Mouse (Mus musculus) heart, embryonic 14.5 days (tissue): ENCODE data around the gene Camk2b. TPM values are rescaled to one million over a fixed set of nuclear protein-coding genes. Genes with fewer than 3 reads are reported as not detected.

Experiments used
- ATAC-seq: fragments of 200-750 bp; cut with Nextera tagmentation; 2 replicates; pipeline ENCODE4 v1.8.0; 2017; ENCODE audit warnings: low read depth, moderate TSS enrichment; ENCODE audit not compliant: insufficient number of reproducible peaks, insufficient read depth, low FRiP score
- H3K27ac ChIP-seq, 2 experiments: fragments of 200-500 bp in 1 of 2; fragments of 300-500 bp in 1 of 2; sonication (generic) in 1 of 2; replicated peaks in 1 of 2; 2 replicates each; pipeline ENCODE4 v1.5.1; 2012 to 2014; ENCODE audit warnings: low read depth in 2 of 2, low read length in 2 of 2, control low read depth in 1 of 2, mild to moderate bottlenecking in 1 of 2, mixed read lengths in 1 of 2; ENCODE audit not compliant: control insufficient read depth in 1 of 2, insufficient read depth in 1 of 2
- H3K27me3 ChIP-seq: fragments of 300-500 bp; sonication (generic); 2 replicates; pipeline ENCODE4 v1.6.1; 2014; ENCODE audit warnings: mild to moderate bottlenecking, low read length, control low read depth; ENCODE audit not compliant: control insufficient read depth, insufficient read depth
- H3K36me3 ChIP-seq: fragments of 300-500 bp; sonication (generic); 2 replicates; pipeline ENCODE4 v1.6.1; 2014; ENCODE audit warnings: mild to moderate bottlenecking, control low read depth, low read length, mixed read lengths; ENCODE audit not compliant: control insufficient read depth, insufficient read depth
- H3K4me1 ChIP-seq, 2 experiments: fragments of 200-500 bp in 1 of 2; fragments of 300-500 bp in 1 of 2; sonication (generic) in 1 of 2; 2 replicates each; pipeline ENCODE4 v1.6.1; 2012 to 2014; ENCODE audit warnings: low read length in 2 of 2, control low read depth in 1 of 2, mixed read lengths in 1 of 2; ENCODE audit not compliant: control insufficient read depth in 2 of 2, insufficient read depth in 2 of 2
- H3K4me2 ChIP-seq: fragments of 300-500 bp; sonication (generic); 2 replicates; pipeline ENCODE4 v1.6.1; 2014; ENCODE audit warnings: mild to moderate bottlenecking, low read length
- H3K4me3 ChIP-seq, 2 experiments: fragments of 200-500 bp in 1 of 2; fragments of 300-500 bp in 1 of 2; sonication (generic) in 1 of 2; 2 replicates each; pipeline ENCODE4 v1.5.1; 2012 to 2014; ENCODE audit warnings: low read length in 2 of 2, mild to moderate bottlenecking in 2 of 2, control low read depth in 1 of 2, low read depth in 1 of 2, moderate library complexity in 1 of 2; ENCODE audit not compliant: control insufficient read depth in 1 of 2, insufficient read depth in 1 of 2
- H3K9ac ChIP-seq: fragments of 300-500 bp; sonication (generic); 2 replicates; pipeline ENCODE4 v1.6.1; 2014; ENCODE audit warnings: mild to moderate bottlenecking, low read length
- H3K9me3 ChIP-seq: fragments of 300-500 bp; sonication (generic); 2 replicates; pipeline ENCODE4 v1.6.1; 2016; ENCODE audit warnings: low read length, control low read depth; ENCODE audit not compliant: control insufficient read depth
- WGBS: fragments of 180-500 bp; shearing (Covaris S2); extraction: QIAGEN DNeasy Blood & Tissue Kit; methylation state at CpG from one replicate; pipeline ENCODE4 v1.1.7; 2014; 5-methylcytosine and 5-hydroxymethylcytosine counted together
- polyA plus RNA-seq: library from polyadenylated mRNA; unstranded; fragments of >200 nt; fragmentation: Nextera tagmentation; extraction: Ambion mirVana; gene quantifications from 2 replicates; pipeline ENCODE4 v1.2.1, GENCODE M21; 2014

Gene Camk2b
- polyA plus RNA-seq, 1 experiment from 2014 or later, result 2.5 TPM

GRCm38 (mm10) chr11:6033801-6034200 lies 32.4 kb downstream of the Camk2b start:
- no peak overlapping the region for H3K4me2 ChIP-seq
- no peak for ATAC-seq
- no peaks in the 10 kb centered on the region for H3K9me3 ChIP-seq
- no peaks in the 10 kb centered on the region for H3K27me3 ChIP-seq
- H3K4me1 ChIP-seq, result peaks cover 6 to 10% of the 10 kb centered on the region in 2 experiments; a peak in 3 of 4 replicates
- 79% methylated on average over 5 of the region's 5 CpGs for WGBS
- H3K36me3 ChIP-seq, result no peaks in the 10 kb centered on the region
- no peak overlapping the region for H3K4me3 ChIP-seq
- no peak overlapping the region for H3K9ac ChIP-seq
- H3K27ac ChIP-seq, result no peak overlapping the region

- Histone ChIP-seq H3K27me3 (no peaks in the 10 kb centered on the region), H3K27ac (no peak overlapping the region), H3K36me3 (no peaks in the 10 kb centered on the region), H3K4me2 (no peak overlapping the region), H3K4me3 (no peak overlapping the region), H3K4me1 (peaks cover 6 to 10% of the 10 kb centered on the region in 2 experiments; a peak in 3 of 4 replicates), H3K9ac (no peak overlapping the region), H3K9me3 (no peaks in the 10 kb centered on the region)
- ATAC-seq, result no peak
- WGBS, result 64% methylated on average over 3 of the region's 3 CpGs
These were observed 33.0 kb downstream of the Camk2b start for GRCm38 (mm10) chr11:6033147-6033546.

- 0 out of 2 replicates have a peak, but pooled peaks have one; percentile 29 for ATAC-seq
- WGBS, result 82% methylated on average over 6 of the region's 6 CpGs
- H3K27ac ChIP-seq, result no peak overlapping the region
These were observed 35.5 kb downstream of the Camk2b start for GRCm38 (mm10) chr11:6030650-6031049.

GRCm38 (mm10) chr11:6029790-6030189 lies 36.4 kb downstream of the Camk2b start:
- no peak overlapping the region for H3K9ac ChIP-seq
- H3K4me2 ChIP-seq, result no peak overlapping the region
- no peak for ATAC-seq
- no peak overlapping the region for H3K4me3 ChIP-seq
- H3K4me1 ChIP-seq, result peaks cover 6 to 10% of the 10 kb centered on the region in 2 experiments; a peak in 3 of 4 replicates
- H3K27ac ChIP-seq, result no peak overlapping the region
- no peaks in the 10 kb centered on the region for H3K36me3 ChIP-seq
- WGBS, result 81% methylated on average over 3 of the region's 3 CpGs
- H3K27me3 ChIP-seq, result no peaks in the 10 kb centered on the region
- H3K9me3 ChIP-seq, result no peaks in the 10 kb centered on the region

More at GRCm38 (mm10) chr11:6030650-6031049, 35.5 kb downstream of the Camk2b start:
- H3K4me2 ChIP-seq, result no peak overlapping the region
- H3K27me3 ChIP-seq, result no peaks in the 10 kb centered on the region
- no peaks in the 10 kb centered on the region for H3K36me3 ChIP-seq
- H3K9ac ChIP-seq, result no peak overlapping the region
- H3K4me3 ChIP-seq, result no peak overlapping the region
- H3K9me3 ChIP-seq, result no peaks in the 10 kb centered on the region
- H3K4me1 ChIP-seq, result peaks cover 6 to 10% of the 10 kb centered on the region in 2 experiments; a peak in 3 of 4 replicates

- no peaks in the 10 kb centered on the region for H3K27me3 ChIP-seq
- WGBS, result 75% methylated on average over 7 of the region's 7 CpGs
- no peaks in the 10 kb centered on the region for H3K9me3 ChIP-seq
- H3K9ac ChIP-seq, result no peak overlapping the region
- H3K4me1 ChIP-seq, result peaks cover 6 to 10% of the 10 kb centered on the region in 2 experiments; a peak in 3 of 4 replicates
- no peak overlapping the region for H3K4me2 ChIP-seq
- ATAC-seq, result no peak
- no peak overlapping the region for H3K27ac ChIP-seq
- H3K4me3 ChIP-seq, result no peak overlapping the region
- H3K36me3 ChIP-seq, result no peaks in the 10 kb centered on the region
These were observed 37.3 kb downstream of the Camk2b start for GRCm38 (mm10) chr11:6028911-6029310.

- H3K9me3 ChIP-seq, result no peaks in the 10 kb centered on the region
- H3K36me3 ChIP-seq, result no peaks in the 10 kb centered on the region
- H3K4me2 ChIP-seq, result no peak overlapping the region
- H3K4me3 ChIP-seq, result no peak overlapping the region
- no peaks in the 10 kb centered on the region for H3K27me3 ChIP-seq
- H3K27ac ChIP-seq, result no peak overlapping the region
- no peak overlapping the region for H3K9ac ChIP-seq
- WGBS, result 72% methylated on average over 1 of the region's 1 CpGs
- ATAC-seq, result no peak
- peaks cover 3 to 10% of the 10 kb centered on the region in 2 experiments; a peak in 3 of 4 replicates for H3K4me1 ChIP-seq
These were observed 39.8 kb downstream of the Camk2b start for GRCm38 (mm10) chr11:6026361-6026760.

GRCm38 (mm10) chr11:6024923-6025652 lies 41.1 kb downstream of the Camk2b start:
- Histone ChIP-seq H3K27me3 (no peaks in the 10 kb centered on the region), H3K27ac (no peak overlapping the region), H3K9me3 (no peaks in the 10 kb centered on the region), H3K4me1 (peaks cover 0 to 3% of the 10 kb centered on the region in 2 experiments; a peak in 1 of 4 replicates), H3K36me3 (no peaks in the 10 kb centered on the region), H3K9ac (no peak overlapping the region), H3K4me2 (no peak overlapping the region), H3K4me3 (no peak overlapping the region)
- no peak for ATAC-seq
- 78% methylated on average over 12 of the region's 12 CpGs for WGBS
